Mouse (Mus musculus) lung, postnatal 4 days (tissue): Measurements from ENCODE around the gene Klf6.

ENCODE experiments used
- DNase-seq, 2 experiments: peaks; one replicate each; pipeline ENCODE4 v3.0.0; 2021

Gene Klf6

GRCm38 (mm10) chr13:5899641-5900040 is 38.4 kb downstream of the Klf6 start:
- DNase-seq, result no peak

- DNase-seq, result no peak
These were observed 51.9 kb downstream of the Klf6 start for GRCm38 (mm10) chr13:5913201-5913600.

DNA sequence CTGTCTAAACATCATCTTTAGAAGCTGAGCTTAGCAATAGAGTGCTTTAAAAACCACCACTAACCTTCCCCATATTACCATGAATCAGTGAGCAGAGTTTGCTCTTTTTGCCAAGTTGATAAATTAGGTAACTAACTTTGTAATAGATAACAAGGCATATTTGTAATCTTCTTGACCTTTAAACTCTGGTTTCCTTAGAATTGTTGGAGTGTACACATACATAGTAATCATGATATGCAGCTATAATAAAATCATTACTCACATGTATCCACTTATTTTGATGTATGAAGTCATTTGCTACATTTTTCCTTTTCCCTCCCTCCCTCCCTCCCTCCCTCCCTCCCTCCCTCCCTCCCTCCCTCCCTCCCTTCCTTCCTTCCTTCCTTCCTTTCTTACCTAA is 56.1 kb downstream of the Klf6 start:
- no peak for DNase-seq

- no peak for DNase-seq
These were observed 58.7 kb downstream of the Klf6 start for GRCm38 (mm10) chr13:5919966-5920365.
